Mouse (Mus musculus): Measurements from ENCODE around the gene Tmc8. TPM values are rescaled to one million over a fixed set of nuclear protein-coding genes. Genes with fewer than 3 reads are reported as not detected.

Tmc8 gene
- polyA plus RNA-seq, 1 experiment from 2014 or later, result 2.9 TPM

- H3K4me2 ChIP-seq, result no peak overlapping the region
- no peak for ATAC-seq (ENCODE audit: insufficient read depth)
- H3K27me3 ChIP-seq (ENCODE audit: insufficient read depth, low read length), result no peaks in the 10 kb centered on the region
- DNase-seq, result no peak
- no peaks in the 10 kb centered on the region for H3K9me3 ChIP-seq (ENCODE audit: low read depth, low read length)
- H3K4me1 ChIP-seq (ENCODE audit: insufficient read depth), result no peaks in the 10 kb centered on the region
- H3K36me3 ChIP-seq (ENCODE audit: insufficient read depth), result no peaks in the 10 kb centered on the region
- H3K9ac ChIP-seq, result no peak overlapping the region
- TF ChIP-seq CTCF (IDR thresholded peaks at IDR 0.05; ENCODE audit: low read depth), result no peak
- no peak overlapping the region for H3K27ac ChIP-seq (ENCODE audit: low read depth)
- H3K4me3 ChIP-seq (ENCODE audit: low read depth, low read length), result no peak overlapping the region
- WGBS, result 58% methylated on average over 7 of the region's 7 CpGs
These were observed 19.8 kb downstream of the Tmc8 start for GRCm38 (mm10) chr11:117801650-117802049.

- WGBS, result 79% methylated on average over 3 of the region's 3 CpGs
- DNase-seq, result no peak
- TF ChIP-seq CTCF (IDR thresholded peaks at IDR 0.05; ENCODE audit: low read depth), result no peak
- Histone ChIP-seq H3K4me1 (ENCODE audit: insufficient read depth) (no peaks in the 10 kb centered on the region), H3K27ac (ENCODE audit: low read depth) (no peak overlapping the region), H3K9ac (no peak overlapping the region), H3K4me2 (no peak overlapping the region), H3K27me3 (ENCODE audit: insufficient read depth, low read length) (no peaks in the 10 kb centered on the region), H3K4me3 (ENCODE audit: low read depth, low read length) (no peak overlapping the region), H3K36me3 (ENCODE audit: insufficient read depth) (no peaks in the 10 kb centered on the region), H3K9me3 (ENCODE audit: low read depth, low read length) (no peaks in the 10 kb centered on the region)
- ATAC-seq (ENCODE audit: insufficient read depth), result no peak
These were observed 21.4 kb downstream of the Tmc8 start for GRCm38 (mm10) chr11:117803166-117803688.

GRCm38 (mm10) chr11:117806781-117807180 is 24.9 kb downstream of the Tmc8 start:
- H3K27ac ChIP-seq (ENCODE audit: low read depth), result no peak overlapping the region
- peaks cover 9% of the 10 kb centered on the region; the same call in 1 of the 2 replicates for H3K4me1 ChIP-seq (ENCODE audit: insufficient read depth)
- no peak for ATAC-seq (ENCODE audit: insufficient read depth)
- no peaks in the 10 kb centered on the region for H3K9me3 ChIP-seq (ENCODE audit: low read depth, low read length)
- H3K4me3 ChIP-seq (ENCODE audit: low read depth, low read length), result no peak overlapping the region
- DNase-seq, result no peak
- no peaks in the 10 kb centered on the region for H3K27me3 ChIP-seq (ENCODE audit: insufficient read depth, low read length)
- no peaks in the 10 kb centered on the region for H3K36me3 ChIP-seq (ENCODE audit: insufficient read depth)
- WGBS, result 86% methylated on average over 6 of the region's 6 CpGs
- no peak for TF ChIP-seq CTCF (IDR thresholded peaks at IDR 0.05; ENCODE audit: low read depth)
- no peak overlapping the region for H3K4me2 ChIP-seq
- no peak overlapping the region for H3K9ac ChIP-seq

- peak; percentile 78 for ATAC-seq (ENCODE audit: insufficient read depth)
- DNase-seq, result peak; percentile 95
- Histone ChIP-seq H3K27ac (ENCODE audit: low read depth) (peak within 1 kb of the TSS; percentile 59), H3K9ac (peak within 1 kb of the TSS; percentile 69), H3K4me3 (ENCODE audit: low read depth, low read length) (peak within 1 kb of the TSS; percentile 86), H3K36me3 (ENCODE audit: insufficient read depth) (peaks cover 29% of the 10 kb centered on the region), H3K4me1 (ENCODE audit: insufficient read depth) (peaks cover 9% of the 10 kb centered on the region; the same call in 1 of the 2 replicates), H3K4me2 (peak within 1 kb of the TSS; percentile 99), H3K9me3 (ENCODE audit: low read depth, low read length) (no peaks in the 10 kb centered on the region), H3K27me3 (ENCODE audit: insufficient read depth, low read length) (no peaks in the 10 kb centered on the region)
- TF ChIP-seq CTCF (IDR thresholded peaks at IDR 0.05; ENCODE audit: low read depth), result no peak
- WGBS, result under 1% methylated on average over 75 of the region's 75 CpGs
These were observed 27.8 kb downstream of the Tmc8 start, which contains the start of the genes Gm20708 and Syngr2 for GRCm38 (mm10) chr11:117809407-117810311. Gene Gm20708, plus strand, starts transcription at chr11:117809668. Gene Syngr2, plus strand, starts transcription at chr11:117809668.

GRCm38 (mm10) chr11:117810401-117811046 is 28.6 kb downstream of the Tmc8 start:
- TF ChIP-seq CTCF (IDR thresholded peaks at IDR 0.05; ENCODE audit: low read depth), result peak; percentile 77
- peak; percentile 79 for ATAC-seq (ENCODE audit: insufficient read depth)
- WGBS, result 1% methylated on average over 21 of the region's 21 CpGs

GRCm38 (mm10) chr11:117813867-117814266 is 32.0 kb downstream of the Tmc8 start:
- H3K36me3 ChIP-seq (ENCODE audit: insufficient read depth), result peaks cover 69% of the 10 kb centered on the region
- 53% methylated on average over 5 of the region's 5 CpGs for whole genome bisulfite sequencing
- H3K4me2 ChIP-seq, result no peak overlapping the region
- H3K4me3 ChIP-seq (ENCODE audit: low read depth, low read length), result no peak overlapping the region
- H3K9me3 ChIP-seq (ENCODE audit: low read depth, low read length), result no peaks in the 10 kb centered on the region
- no peak overlapping the region for H3K9ac ChIP-seq
- ATAC-seq (ENCODE audit: insufficient read depth) (no peak), DNase-seq (no peak)
- H3K27me3 ChIP-seq (ENCODE audit: insufficient read depth, low read length), result no peaks in the 10 kb centered on the region
- H3K4me1 ChIP-seq (ENCODE audit: insufficient read depth), result peaks cover 9% of the 10 kb centered on the region; the same call in 1 of the 2 replicates
- H3K27ac ChIP-seq (ENCODE audit: low read depth), result no peak overlapping the region
- TF ChIP-seq CTCF (IDR thresholded peaks at IDR 0.05; ENCODE audit: low read depth), result no peak

More at GRCm38 (mm10) chr11:117810401-117811046, 28.6 kb downstream of the Tmc8 start:
- peaks cover 9% of the 10 kb centered on the region; the same call in 1 of the 2 replicates for H3K4me1 ChIP-seq (ENCODE audit: insufficient read depth)
- DNase-seq, result peak; percentile 90
- no peaks in the 10 kb centered on the region for H3K9me3 ChIP-seq (ENCODE audit: low read depth, low read length)
- peaks cover 37% of the 10 kb centered on the region for H3K36me3 ChIP-seq (ENCODE audit: insufficient read depth)
- peak overlapping the region; percentile 59 for H3K27ac ChIP-seq (ENCODE audit: low read depth)
- H3K4me3 ChIP-seq (ENCODE audit: low read depth, low read length), result peak overlapping the region; percentile 86
- H3K9ac ChIP-seq, result peak overlapping the region; percentile 69
- H3K27me3 ChIP-seq (ENCODE audit: insufficient read depth, low read length), result no peaks in the 10 kb centered on the region
- peak overlapping the region; percentile 99 for H3K4me2 ChIP-seq

Data from lung, embryonic 14.5 days (tissue).